Mouse (Mus musculus): ENCODE measurements around the gene Nupl1. TPM values are rescaled to one million over a fixed set of nuclear protein-coding genes. Genes with fewer than 3 reads are reported as not detected.
A peak's percentile ranks its signal among the peaks of the same experiment; 100 is the strongest.

Nupl1 gene
- polyA plus RNA-seq, 1 experiment from 2014 or later = not detected

DNA sequence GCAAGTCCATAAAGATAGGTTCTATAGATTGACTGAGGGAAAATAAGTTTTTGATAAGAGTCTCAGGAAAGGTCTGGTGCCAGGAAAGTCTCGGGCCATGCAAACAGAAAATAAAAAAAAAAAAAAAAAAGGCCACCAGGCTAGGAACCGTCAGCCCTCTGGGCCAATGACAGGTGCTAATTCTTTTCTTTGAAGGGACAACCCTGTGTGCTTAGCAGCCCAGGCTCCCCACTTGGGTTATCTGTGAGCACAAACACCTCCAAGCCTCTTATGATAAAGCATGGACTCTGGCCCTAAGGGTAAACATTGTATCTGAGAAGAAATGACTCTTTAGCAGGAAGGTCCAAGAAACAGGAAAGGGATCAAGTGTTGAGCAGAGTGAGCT lies 72.7 kb downstream of the Nupl1 start:
- H3K27me3 ChIP-seq (replicated peaks; ENCODE audit: control insufficient read depth, insufficient read depth, low read length) = peaks cover 37% of the 10 kb centered on the region
- ATAC-seq (ENCODE audit: low read depth) = no peak
- H3K4me2 ChIP-seq (ENCODE audit: low read depth, low read length) = no peak overlapping the region

DNA sequence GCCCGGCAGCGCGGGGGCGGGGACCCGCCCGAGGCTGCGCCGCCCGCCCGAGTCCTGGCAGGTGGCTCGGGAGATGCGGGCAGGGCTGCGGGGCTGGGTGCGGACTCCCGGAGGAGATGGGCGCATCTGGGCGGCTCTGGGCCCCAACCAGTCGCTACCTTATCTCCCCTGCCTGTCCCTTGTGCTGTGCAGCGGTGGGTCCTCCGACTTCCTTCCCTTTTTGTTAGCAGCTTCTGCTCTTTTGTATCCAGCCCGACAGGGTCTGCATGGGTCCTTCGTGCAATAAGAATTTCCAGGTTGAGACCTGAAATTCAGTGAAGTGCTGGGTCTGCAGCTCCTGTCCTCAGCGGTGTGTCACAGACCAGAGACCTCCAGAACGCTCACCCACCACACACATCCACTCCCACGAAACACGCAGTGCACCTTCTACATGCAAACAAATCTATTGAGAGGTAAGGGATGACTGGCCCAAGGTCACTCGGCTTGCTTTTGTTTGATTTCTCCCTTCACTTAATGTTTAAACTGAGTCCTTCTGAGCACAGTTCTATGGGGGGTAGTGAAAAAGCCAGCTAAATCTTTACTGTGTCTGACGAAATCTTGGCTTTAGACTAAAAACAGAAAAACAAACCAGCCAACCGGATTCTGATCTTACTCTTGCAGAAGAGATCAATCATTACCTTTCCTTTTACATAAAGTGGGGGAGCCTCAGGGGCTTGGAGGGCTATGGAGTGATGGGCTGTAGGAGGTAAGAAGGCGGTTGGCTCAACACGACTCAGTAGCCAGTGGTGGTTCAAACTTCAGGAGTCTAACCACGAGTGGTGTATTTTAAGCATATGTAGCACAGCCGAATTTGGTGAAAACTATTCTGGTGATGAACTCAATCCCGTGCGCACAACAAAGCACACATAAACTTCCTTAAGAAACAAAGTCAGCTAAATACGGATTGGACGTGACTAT lies 73.3 kb downstream of the Nupl1 start:
- Histone ChIP-seq H3K4me1 (ENCODE audit: control insufficient read depth, insufficient read depth, low read length) (0 out of 2 replicates have a peak, but pooled peaks cover 3% of the 10 kb centered on the region), H3K9me3 (ENCODE audit: control insufficient read depth, low read length) (no peaks in the 10 kb centered on the region), H3K4me3 (ENCODE audit: low read depth, low read length) (peak overlapping the region; percentile 73), H3K4me2 (ENCODE audit: low read depth, low read length) (peak overlapping the region; percentile 99), H3K36me3 (ENCODE audit: control insufficient read depth, insufficient read depth, low read length) (no peaks in the 10 kb centered on the region), H3K9ac (ENCODE audit: low read depth, low read length) (peak overlapping the region; percentile 67), H3K27ac (replicated peaks; ENCODE audit: low read depth, low read length) (no peak overlapping the region), H3K27me3 (replicated peaks; ENCODE audit: control insufficient read depth, insufficient read depth, low read length) (peaks cover 37% of the 10 kb centered on the region)
- no peak; the same call in 1 of the 2 replicates for ATAC-seq (ENCODE audit: low read depth)
- 33% methylated on average over 22 of the region's 37 CpGs for WGBS
- no peak for DNase-seq (ENCODE audit: low spot score)

More for the DNA sequence above, 72.7 kb downstream of the Nupl1 start:
- H3K27ac ChIP-seq (replicated peaks; ENCODE audit: low read depth, low read length) = no peak overlapping the region
- no peaks in the 10 kb centered on the region for H3K9me3 ChIP-seq (ENCODE audit: control insufficient read depth, low read length)
- H3K4me3 ChIP-seq (ENCODE audit: low read depth, low read length) = no peak overlapping the region
- H3K36me3 ChIP-seq (ENCODE audit: control insufficient read depth, insufficient read depth, low read length) = no peaks in the 10 kb centered on the region
- WGBS = 55% methylated on average over 2 of the region's 2 CpGs
- 0 out of 2 replicates have a peak, but pooled peaks cover 3% of the 10 kb centered on the region for H3K4me1 ChIP-seq (ENCODE audit: control insufficient read depth, insufficient read depth, low read length)
- no peak for DNase-seq (ENCODE audit: low spot score)
- no peak overlapping the region for H3K9ac ChIP-seq (ENCODE audit: low read depth, low read length)

DNA sequence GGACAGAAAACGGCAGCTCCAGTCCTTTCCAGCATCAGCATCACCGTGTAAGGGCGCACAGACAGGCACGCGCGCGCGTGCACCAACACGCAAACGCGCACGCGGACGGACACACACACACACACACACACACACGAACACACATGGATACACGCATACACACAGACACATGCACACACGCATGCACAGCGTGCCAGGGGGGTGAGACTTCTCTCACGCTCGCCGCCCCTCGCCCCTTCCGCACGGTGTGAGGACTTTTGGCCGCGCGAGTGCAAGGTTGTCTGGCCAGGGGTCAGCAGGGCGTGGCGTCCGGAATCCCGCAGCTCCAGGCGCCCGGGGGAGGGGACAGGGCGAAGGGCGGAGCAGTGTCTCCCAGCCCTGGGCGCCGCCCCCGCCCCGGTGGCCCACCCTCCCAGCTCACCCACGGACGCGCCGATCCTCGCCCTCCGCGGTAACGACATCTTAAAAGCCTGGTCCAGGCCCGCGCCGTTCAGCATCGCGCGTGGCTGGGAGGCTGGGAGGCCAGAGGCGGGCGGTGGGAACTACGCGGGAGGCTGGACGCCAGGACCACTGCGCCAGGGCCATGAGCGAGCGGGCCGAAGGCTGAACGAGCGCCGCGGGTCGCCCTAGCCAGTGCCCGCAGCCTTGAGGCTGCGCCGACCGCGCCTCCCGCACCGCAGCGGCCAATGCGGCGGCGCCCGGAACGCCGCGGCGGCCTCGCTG lies 74.2 kb downstream of the Nupl1 start:
- H3K27me3 ChIP-seq (replicated peaks; ENCODE audit: control insufficient read depth, insufficient read depth, low read length) = peaks cover 37% of the 10 kb centered on the region
- H3K4me1 ChIP-seq (ENCODE audit: control insufficient read depth, insufficient read depth, low read length) = 0 out of 2 replicates have a peak, but pooled peaks cover 3% of the 10 kb centered on the region
- no peak overlapping the region for H3K27ac ChIP-seq (replicated peaks; ENCODE audit: low read depth, low read length)
- H3K4me2 ChIP-seq (ENCODE audit: low read depth, low read length) = peak overlapping the region; percentile 99
- DNase-seq (ENCODE audit: low spot score) (peak; percentile 27), ATAC-seq (ENCODE audit: low read depth) (peak; percentile 83)
- WGBS = 3% methylated on average over 25 of the region's 84 CpGs
- no peaks in the 10 kb centered on the region for H3K36me3 ChIP-seq (ENCODE audit: control insufficient read depth, insufficient read depth, low read length)
- H3K9me3 ChIP-seq (ENCODE audit: control insufficient read depth, low read length) = no peaks in the 10 kb centered on the region
- peak overlapping the region; percentile 73 for H3K4me3 ChIP-seq (ENCODE audit: low read depth, low read length)
- peak overlapping the region; percentile 67 for H3K9ac ChIP-seq (ENCODE audit: low read depth, low read length)

DNA sequence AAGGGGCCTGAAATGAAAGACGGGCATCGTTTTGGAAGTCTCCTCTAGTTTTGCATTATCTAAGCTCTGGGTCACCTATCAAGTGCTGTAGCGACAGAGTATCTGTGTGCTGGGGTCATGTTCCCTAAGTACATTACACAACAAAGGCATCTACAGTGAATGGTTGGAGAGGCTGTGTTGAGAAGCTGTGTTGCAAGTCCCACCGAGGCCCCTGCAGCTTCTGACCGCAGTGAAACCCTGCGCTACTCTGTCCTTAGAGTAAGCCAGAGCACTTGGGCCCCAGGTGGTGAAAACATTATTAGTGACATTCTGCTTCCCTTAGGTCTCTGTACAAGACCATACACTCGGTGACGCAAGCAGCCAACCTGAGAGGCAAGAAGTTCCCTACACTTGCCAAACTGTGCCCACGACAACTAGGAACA lies 74.8 kb downstream of the Nupl1 start:
- no peak; the same call in 1 of the 2 replicates for ATAC-seq (ENCODE audit: low read depth)
- H3K4me3 ChIP-seq (ENCODE audit: low read depth, low read length) = peak overlapping the region; percentile 73
- peak overlapping the region; percentile 99 for H3K4me2 ChIP-seq (ENCODE audit: low read depth, low read length)
- 0 out of 2 replicates have a peak, but pooled peaks cover 3% of the 10 kb centered on the region for H3K4me1 ChIP-seq (ENCODE audit: control insufficient read depth, insufficient read depth, low read length)
- H3K9ac ChIP-seq (ENCODE audit: low read depth, low read length) = peak overlapping the region; percentile 67; the same call in 1 of the 2 replicates
- no peak for DNase-seq (ENCODE audit: low spot score)
- H3K36me3 ChIP-seq (ENCODE audit: control insufficient read depth, insufficient read depth, low read length) = no peaks in the 10 kb centered on the region
- H3K27me3 ChIP-seq (replicated peaks; ENCODE audit: control insufficient read depth, insufficient read depth, low read length) = peaks cover 37% of the 10 kb centered on the region
- 31% methylated on average over 9 of the region's 9 CpGs for WGBS
- H3K9me3 ChIP-seq (ENCODE audit: control insufficient read depth, low read length) = no peaks in the 10 kb centered on the region
- no peak overlapping the region for H3K27ac ChIP-seq (replicated peaks; ENCODE audit: low read depth, low read length)

DNA sequence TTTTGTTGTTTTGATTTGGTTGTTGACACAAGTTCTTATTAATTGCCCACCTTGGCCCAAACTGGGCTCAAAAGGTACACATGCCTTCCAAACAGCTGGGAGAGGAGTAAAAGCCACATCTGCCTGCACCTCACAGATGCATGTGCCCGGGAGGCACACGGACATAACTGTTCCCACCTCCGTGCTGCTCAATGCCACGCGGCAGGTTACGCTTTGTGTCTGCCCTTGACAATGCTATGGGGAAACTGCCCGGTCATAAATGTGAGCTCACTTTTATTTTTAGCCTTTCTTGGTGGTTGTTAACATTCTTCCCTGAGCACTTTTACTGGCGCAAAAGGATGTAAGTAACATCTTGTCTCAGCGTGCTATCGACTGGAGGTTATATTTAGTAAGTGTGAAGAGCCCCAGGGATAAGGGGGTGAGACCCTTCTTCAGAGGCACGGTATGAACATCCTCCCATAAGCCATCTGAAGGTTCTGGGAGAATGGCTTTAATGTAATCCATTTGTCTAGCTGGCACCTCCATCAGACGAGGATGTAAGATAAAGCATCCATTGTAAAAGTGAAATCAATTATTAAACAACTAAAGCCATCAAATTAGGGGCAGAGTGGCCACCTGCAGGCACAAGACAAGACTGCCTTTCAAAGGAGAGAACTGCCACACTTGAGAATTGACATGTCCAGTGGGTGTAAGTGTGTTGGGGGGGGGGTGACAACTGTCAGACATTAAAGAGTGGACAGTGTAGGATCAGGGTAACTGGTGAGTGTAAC lies 78.8 kb downstream of the Nupl1 start:
- no peak overlapping the region for H3K4me3 ChIP-seq (ENCODE audit: low read depth, low read length)
- no peak overlapping the region for H3K9ac ChIP-seq (ENCODE audit: low read depth, low read length)
- ATAC-seq (ENCODE audit: low read depth) (no peak), DNase-seq (ENCODE audit: low spot score) (peak; percentile 1)
- H3K27ac ChIP-seq (replicated peaks; ENCODE audit: low read depth, low read length) = no peak overlapping the region
- WGBS = 66% methylated on average over 12 of the region's 12 CpGs
- no peaks in the 10 kb centered on the region for H3K9me3 ChIP-seq (ENCODE audit: control insufficient read depth, low read length)
- H3K36me3 ChIP-seq (ENCODE audit: control insufficient read depth, insufficient read depth, low read length) = no peaks in the 10 kb centered on the region
- no peak overlapping the region for H3K4me2 ChIP-seq (ENCODE audit: low read depth, low read length)
- H3K27me3 ChIP-seq (replicated peaks; ENCODE audit: control insufficient read depth, insufficient read depth, low read length) = peaks cover 21% of the 10 kb centered on the region
- no peaks in the 10 kb centered on the region for H3K4me1 ChIP-seq (ENCODE audit: control insufficient read depth, insufficient read depth, low read length)

DNA sequence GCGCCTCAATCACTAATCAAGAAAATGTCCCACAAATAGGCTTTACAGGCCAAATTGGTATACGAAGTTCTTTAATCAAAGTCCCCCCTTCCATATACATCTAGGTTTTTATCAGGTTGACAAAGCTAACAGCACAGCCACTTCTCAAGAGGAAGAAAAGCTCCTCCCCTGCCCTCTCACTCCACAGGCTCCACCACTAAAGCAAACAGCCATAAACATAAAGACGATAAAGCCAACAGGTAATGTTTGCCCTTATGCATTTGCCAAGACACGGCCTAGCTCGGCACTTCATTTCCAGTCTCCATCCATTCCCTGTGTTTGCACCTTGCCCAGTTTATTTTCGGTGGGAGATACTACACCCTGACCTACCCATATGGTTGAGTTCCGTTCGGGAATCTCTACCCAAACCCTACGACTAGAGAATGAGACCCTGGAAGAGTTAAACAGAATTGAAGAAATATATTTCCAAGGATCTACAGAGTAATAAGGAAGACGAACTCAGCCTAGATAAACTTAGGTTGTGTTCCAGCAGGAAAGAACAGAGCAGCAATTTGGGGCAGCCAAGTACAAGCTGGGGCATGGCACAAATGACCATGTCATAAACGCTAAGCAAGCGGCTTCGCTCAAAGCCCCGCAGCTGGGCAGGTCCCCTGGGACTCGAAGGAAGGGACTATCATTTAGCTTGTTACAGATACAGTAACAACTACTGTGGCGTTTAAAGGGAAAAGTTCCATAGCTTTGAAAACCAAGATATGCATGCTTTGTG lies 80.2 kb downstream of the Nupl1 start:
- Histone ChIP-seq H3K36me3 (ENCODE audit: control insufficient read depth, insufficient read depth, low read length) (no peaks in the 10 kb centered on the region), H3K27ac (replicated peaks; ENCODE audit: low read depth, low read length) (no peak overlapping the region), H3K4me3 (ENCODE audit: low read depth, low read length) (no peak overlapping the region), H3K4me2 (ENCODE audit: low read depth, low read length) (no peak overlapping the region), H3K9ac (ENCODE audit: low read depth, low read length) (no peak overlapping the region), H3K27me3 (replicated peaks; ENCODE audit: control insufficient read depth, insufficient read depth, low read length) (peaks cover 10% of the 10 kb centered on the region), H3K4me1 (ENCODE audit: control insufficient read depth, insufficient read depth, low read length) (no peaks in the 10 kb centered on the region), H3K9me3 (ENCODE audit: control insufficient read depth, low read length) (no peaks in the 10 kb centered on the region)
- no peak for ATAC-seq (ENCODE audit: low read depth)
- WGBS = 79% methylated on average over 16 of the region's 16 CpGs
- peak; percentile 46 for DNase-seq (ENCODE audit: low spot score)

DNA sequence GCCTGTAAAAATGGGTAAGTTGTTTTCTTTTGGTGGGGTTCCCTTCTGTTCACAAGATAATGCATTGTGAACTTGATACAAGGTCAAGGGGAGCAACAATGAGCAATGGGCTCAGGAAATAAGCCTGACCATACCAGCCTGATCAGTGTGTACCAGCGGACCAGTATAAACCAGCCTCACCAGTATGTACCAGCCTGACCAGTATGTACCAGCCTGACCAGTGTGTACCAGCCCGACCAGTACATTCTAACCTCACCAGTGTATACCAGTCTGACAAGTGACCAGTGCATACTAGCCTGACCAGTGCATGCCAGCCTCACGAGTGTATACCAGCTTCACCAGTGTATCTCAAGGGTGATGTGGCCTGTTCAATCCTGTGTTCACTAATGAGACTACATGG lies 87.9 kb downstream of the Nupl1 start:
- ATAC-seq (ENCODE audit: low read depth) (no peak), DNase-seq (ENCODE audit: low spot score) (no peak)
- Histone ChIP-seq H3K27ac (replicated peaks; ENCODE audit: low read depth, low read length) (no peak overlapping the region), H3K4me2 (ENCODE audit: low read depth, low read length) (no peak overlapping the region), H3K27me3 (replicated peaks; ENCODE audit: control insufficient read depth, insufficient read depth, low read length) (no peaks in the 10 kb centered on the region), H3K4me1 (ENCODE audit: control insufficient read depth, insufficient read depth, low read length) (no peaks in the 10 kb centered on the region), H3K9ac (ENCODE audit: low read depth, low read length) (no peak overlapping the region), H3K4me3 (ENCODE audit: low read depth, low read length) (no peak overlapping the region), H3K9me3 (ENCODE audit: control insufficient read depth, low read length) (no peaks in the 10 kb centered on the region), H3K36me3 (ENCODE audit: control insufficient read depth, insufficient read depth, low read length) (no peaks in the 10 kb centered on the region)
- 82% methylated on average over 3 of the region's 3 CpGs for WGBS
